Mouse (Mus musculus): ENCODE data around the gene Amtn. TPM values are rescaled to one million over a fixed set of nuclear protein-coding genes. Genes with fewer than 3 reads are reported as not detected.

Amtn gene
- polyA plus RNA-seq (2012; rRNA removed; ENCODE audit: low replicate concordance), result not detected in 2 replicates

DNA sequence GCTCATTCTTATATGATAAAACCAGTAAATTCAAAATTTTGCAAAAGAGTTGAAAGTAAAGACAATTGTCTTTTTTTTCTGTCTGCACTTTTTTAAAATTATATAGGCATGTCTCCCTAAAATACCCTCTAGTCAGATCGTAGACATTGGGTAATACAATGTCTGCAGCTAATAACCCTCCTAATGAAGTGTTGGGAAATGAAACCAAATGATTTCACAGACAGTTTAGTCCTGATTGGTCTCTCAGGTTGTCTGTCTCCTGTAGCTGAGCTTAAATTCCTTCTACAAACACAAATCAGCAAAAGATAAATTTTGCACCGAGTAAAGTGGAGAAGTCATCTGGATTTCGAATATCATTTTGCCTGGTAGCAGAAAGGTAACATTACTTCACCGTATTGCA is at the start of gene Amtn:
Amtn (plus strand) TSS at position 301 of the 400 bp plus-strand sequence.

Other genes with a start within 250 kb of the Amtn start
- not detected in 2 replicates for gene Gm11115, start 222.0 kb upstream of the Amtn start, polyA plus RNA-seq (2012; rRNA removed; ENCODE audit: low replicate concordance)
- gene Gm7714, start 107.2 kb upstream of the Amtn start, polyA plus RNA-seq (2012; rRNA removed; ENCODE audit: low replicate concordance), result not detected in 2 replicates
- gene Prol1, start 58.8 kb upstream of the Amtn start, polyA plus RNA-seq (2012; rRNA removed; ENCODE audit: low replicate concordance), result not detected in 2 replicates
- not detected in 2 replicates for gene Ambn, start 79.9 kb downstream of the Amtn start, polyA plus RNA-seq (2012; rRNA removed; ENCODE audit: low replicate concordance)
- gene Enam, start 111.9 kb downstream of the Amtn start, polyA plus RNA-seq (2012; rRNA removed; ENCODE audit: low replicate concordance), result not detected in 2 replicates
- gene Jchain, start 151.8 kb downstream of the Amtn start, polyA plus RNA-seq (2012; rRNA removed; ENCODE audit: low replicate concordance), result 1.5 and 16.9 TPM in 2 replicates
- gene Utp3, start 178.4 kb downstream of the Amtn start, polyA plus RNA-seq (2012; rRNA removed; ENCODE audit: low replicate concordance), result 8.0 and 15.9 TPM in 2 replicates
- 5.4 and 8.7 TPM in 2 replicates for gene Rufy3, start 188.9 kb downstream of the Amtn start, polyA plus RNA-seq (2012; rRNA removed; ENCODE audit: low replicate concordance)

Data from subcutaneous adipose tissue, adult 2 months (tissue).